Mouse (Mus musculus): ENCODE measurements around the gene Hoxd4. TPM values are rescaled to one million over a fixed set of nuclear protein-coding genes. Genes with fewer than 3 reads are reported as not detected.

The Hoxd4 gene
- total RNA-seq, 2 experiments from 2014 or later = 1.0 to 1.3 TPM

DNA sequence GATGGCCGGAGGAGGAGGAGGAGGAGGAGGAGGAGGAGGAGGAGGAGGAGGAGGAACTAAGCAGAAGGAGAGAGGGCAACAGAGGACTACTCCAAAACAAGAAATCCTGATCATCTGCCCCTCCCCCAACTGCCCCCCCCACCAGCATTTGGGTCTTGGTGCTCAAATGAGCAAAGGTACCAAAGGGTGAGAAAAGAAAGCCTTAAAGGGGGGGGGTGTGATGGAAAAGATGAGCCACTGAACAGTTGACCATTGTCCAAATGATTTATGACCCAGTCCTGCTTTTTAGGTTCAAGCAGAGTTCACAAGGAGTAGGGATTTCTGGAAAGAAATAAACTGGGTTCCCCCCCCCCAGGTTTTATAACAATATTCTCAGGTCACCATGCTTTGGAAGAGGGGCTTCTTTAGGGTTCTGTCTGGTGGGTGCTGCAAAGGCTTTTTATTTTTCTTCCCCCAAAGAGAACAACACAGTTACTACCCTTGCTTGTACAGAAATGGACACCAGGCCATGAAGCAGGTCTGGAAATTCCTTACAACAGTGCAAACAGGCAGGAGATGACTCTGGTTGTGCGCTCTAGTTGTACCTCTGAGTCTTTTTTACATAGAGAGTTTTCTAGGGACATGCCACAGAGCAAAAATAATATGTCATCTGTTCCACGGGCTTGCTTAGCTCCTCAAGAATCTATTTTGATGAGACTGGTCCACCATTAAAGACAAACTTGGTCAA is 29.7 kb downstream of the Hoxd4 start:
- no peak for DNase-seq (ENCODE audit: low spot score)

DNA sequence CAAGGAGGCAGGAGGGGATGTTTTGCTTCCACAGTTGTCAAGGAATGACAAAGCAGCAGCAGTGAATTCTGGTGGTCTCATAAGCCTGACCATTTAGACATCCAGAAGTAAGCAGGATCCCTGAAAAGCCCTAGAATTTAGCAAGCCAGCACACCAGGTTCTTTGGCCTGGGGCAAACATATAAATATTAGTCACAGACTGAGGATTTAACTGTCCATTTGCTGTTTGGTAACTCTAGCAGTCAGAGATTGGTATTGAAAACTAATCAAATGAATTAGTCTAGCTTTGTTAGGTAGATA is 30.2 kb downstream of the Hoxd4 start:
- DNase-seq (ENCODE audit: low spot score) = no peak

DNA sequence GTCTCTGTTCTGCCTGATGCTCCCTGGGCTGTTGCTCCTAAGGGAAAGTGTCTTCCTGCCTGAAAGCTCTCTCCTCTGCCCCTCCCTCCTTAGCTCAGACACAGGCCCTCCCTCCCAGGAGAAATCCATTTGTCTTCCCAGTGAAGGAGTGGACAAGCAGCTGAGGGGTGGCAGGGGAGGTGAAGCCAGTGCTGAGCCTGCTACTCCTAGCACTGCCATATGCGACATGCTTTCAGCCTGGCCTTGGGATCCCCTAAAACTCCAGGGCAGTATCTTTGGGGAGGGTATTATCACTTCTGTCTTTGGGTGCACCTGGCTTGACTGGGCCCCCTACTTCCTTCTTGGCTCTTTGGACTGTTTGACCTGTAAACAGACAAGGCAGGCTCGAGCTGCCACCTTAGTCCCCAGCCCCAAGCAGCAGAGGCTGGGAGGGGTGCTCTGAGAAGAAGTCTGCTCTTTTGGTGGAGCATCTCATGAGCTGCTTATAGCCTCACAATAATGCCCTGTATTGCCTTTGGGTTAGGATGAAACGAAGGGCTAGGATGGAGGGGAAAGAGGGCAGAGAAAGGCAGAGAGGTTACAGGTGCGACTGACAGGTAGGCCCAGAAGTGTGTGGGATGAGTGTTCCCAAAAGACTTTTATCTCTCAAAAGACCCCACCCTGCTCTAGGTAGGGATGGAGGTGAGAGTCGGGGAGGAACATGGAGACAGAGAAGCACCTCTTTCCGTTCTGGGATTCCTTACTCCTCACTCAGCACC is 34.0 kb downstream of the Hoxd4 start:
- no peak for DNase-seq (ENCODE audit: low spot score)

DNA sequence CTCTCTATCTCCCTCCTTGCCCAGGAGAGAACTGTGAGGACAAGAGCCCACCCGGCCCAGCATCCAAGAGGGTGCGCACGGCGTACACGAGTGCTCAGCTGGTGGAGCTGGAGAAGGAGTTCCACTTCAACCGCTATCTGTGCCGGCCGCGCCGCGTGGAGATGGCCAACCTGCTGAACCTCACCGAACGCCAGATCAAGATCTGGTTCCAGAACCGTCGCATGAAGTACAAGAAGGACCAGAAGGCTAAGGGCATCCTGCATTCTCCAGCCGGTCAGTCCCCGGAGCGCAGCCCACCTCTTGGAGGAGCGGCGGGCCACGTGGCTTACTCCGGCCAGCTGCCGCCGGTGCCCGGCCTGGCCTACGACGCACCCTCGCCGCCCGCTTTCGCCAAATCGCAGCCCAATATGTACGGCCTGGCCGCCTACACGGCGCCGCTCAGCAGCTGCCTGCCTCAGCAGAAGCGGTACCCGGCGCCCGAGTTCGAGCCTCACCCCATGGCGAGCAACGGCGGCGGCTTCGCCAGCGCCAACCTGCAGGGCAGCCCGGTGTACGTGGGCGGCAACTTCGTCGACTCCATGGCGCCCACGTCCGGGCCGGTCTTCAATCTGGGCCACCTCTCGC is 34.7 kb downstream of the Hoxd4 start:
- no peak for DNase-seq (ENCODE audit: low spot score)

- no peak for DNase-seq (ENCODE audit: low spot score)
Observed at GRCm38 (mm10) chr2:74747006-74747405, 35.3 kb downstream of the Hoxd4 start.

DNA sequence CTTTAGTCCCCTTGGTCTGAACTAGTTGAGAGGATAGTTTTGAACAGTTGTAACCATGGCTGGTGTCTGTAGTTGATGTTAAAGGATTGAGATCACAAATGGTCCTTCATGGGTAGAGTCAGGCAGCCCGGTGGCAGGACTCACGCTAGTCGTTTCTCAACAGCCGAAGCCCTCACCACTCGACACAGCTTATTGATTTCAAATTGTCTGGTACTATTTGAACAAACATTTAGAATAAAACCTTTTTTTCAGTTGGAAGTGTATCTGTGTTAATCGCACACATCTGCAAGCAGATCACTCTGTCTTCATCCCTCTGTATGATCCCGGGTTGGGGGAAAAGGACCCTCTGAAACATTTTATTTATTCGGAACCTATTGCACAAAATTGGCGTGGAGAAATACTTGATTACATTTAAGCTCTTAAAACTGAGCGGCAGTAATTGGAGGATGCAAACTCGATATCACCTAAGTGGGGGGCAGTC is 36.0 kb downstream of the Hoxd4 start:
- DNase-seq (ENCODE audit: low spot score) = no peak

GRCm38 (mm10) chr2:74748436-74748995 is 36.8 kb downstream of the Hoxd4 start:
- no peak for DNase-seq (ENCODE audit: low spot score)

DNA sequence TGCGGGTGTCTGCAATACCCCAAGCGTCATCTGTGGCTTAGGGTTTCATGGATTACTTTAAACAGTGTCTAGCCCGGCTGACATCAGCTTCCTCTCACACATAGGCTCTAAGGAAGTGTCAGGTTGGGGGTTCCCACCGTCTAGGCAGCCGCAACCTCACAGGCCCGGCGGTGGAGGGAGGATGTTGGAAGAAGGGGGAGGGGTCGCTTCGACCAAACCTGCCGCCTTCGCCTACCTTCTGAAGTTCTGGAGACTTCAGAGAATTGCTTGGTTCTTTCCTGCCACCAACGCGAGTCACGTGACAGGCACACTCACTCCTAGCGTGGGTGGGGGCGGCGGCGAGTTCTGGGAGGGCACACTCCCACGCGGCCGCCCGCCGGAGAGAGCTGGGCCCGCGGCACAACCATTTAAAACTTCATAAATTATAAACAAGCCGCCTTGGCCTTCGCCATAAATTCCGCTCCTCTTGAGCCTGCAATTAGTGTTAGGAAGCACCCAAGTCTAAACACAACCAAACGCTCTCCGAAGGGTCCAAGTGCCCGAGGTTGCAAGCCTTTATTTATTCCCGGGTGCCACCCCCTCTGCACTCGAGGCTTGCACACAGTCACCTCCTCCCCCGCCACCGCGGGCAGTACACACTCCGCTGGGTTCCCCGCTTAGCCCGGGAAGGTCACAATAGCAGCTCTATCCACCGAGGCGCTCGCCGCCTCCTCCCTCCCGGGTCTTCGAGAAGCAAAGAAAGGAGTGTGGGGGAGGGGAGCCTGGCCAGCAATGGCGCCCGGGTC is 37.8 kb downstream of the Hoxd4 start:
- DNase-seq (ENCODE audit: low spot score) = no peak

GRCm38 (mm10) chr2:74750731-74751250 is 39.1 kb downstream of the Hoxd4 start:
- no peak for DNase-seq (ENCODE audit: low spot score)

DNA sequence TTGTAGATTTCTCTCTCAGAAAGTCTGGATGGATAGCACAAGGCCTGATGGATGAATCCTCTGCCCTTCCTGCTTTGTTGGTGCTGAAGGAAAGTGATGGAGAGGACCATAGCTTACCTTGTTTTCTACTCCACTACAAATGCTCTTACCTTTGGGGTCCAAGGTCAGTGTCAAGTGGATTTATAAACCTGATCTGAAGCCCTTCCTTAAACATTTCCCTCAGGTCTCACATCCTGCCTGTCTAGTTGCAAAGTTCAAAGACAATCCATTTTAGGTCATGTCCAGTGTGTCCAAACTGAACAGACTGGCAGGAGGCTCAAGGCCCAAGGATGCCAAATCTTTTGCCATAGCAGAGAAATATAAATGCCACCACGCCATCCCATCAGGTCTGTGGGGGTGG is 40.1 kb downstream of the Hoxd4 start:
- DNase-seq (ENCODE audit: low spot score) = no peak

DNA sequence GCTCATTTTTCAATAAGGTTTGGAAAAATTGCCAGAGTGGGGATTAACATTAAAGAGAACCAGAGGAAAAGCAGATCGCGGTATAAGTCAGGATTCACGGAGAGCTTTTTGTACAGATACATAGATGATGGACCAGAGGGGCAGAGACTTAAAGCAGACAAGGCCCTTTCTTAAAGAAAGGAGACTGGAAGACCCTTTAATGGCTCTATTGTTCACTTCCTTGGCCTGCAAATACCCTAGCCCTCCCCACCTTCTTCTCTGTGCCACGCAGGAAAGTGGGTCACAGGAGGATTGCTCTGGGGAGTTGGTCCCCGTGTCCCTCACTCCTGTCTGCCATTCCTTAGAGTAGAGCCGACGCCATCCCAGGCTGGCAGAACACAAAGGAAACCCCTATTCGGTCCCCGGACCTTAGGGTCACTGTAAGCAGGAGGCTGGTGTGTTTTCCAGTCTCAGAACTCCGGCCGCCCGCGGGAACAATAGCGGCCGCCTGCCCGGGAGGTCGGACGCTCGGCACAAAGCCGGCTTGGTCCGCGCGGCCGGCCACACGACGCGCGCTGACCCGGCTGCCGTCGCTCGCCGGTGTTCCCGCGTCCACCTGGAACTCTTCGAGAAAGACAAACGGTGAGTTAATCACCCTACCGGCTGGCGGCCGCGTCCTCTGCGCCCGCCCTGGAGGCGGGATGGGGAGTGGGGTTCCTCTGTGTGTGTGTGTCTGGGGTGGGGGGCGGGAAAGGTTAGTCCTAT is 40.9 kb downstream of the Hoxd4 start:
- DNase-seq (ENCODE audit: low spot score) = no peak

- no peak for DNase-seq (ENCODE audit: low spot score)
Observed at GRCm38 (mm10) chr2:74753175-74753523, 41.4 kb downstream of the Hoxd4 start.

DNA sequence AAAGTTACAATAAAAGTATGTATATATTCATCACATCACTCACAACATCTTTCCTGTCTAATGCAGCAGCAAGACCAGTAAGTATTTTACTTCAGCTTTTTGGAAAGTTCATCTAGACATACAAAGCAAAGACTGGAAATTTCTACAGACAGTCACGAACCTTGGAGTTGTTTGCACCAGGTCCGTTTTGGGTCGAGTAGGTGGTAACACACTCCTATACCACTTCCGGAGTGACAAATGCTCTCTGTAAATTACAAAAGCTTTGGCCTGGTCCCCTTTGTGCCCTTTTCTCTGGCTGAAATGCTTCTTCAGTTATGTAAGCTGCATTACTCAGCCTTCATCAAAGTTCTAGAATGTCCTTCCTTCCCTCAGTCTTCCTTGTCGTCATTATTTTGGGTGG is 42.0 kb downstream of the Hoxd4 start:
- no peak for DNase-seq (ENCODE audit: low spot score)

DNA sequence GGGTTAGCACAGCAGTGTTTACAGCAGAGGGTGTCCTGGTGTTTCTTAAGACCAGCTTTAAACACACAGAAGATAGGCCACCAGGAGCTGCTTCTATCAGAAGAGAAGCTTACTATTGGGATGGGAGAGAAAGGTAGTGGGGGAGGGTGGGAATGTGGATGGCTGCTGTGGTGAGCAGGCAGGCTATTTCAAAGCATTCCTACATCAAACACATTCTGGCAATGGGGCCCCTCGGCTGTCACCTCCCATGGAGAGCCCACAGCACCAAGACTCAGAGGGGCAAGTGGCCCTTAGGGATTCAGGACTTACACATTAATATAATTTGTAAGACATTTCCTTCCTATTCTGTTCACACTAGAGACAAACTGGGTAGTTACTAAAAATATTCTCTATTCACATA is 48.4 kb downstream of the Hoxd4 start:
- DNase-seq (ENCODE audit: low spot score) = no peak

- DNase-seq (ENCODE audit: low spot score) = no peak
Observed at GRCm38 (mm10) chr2:74761941-74762340, 50.2 kb downstream of the Hoxd4 start.

DNA sequence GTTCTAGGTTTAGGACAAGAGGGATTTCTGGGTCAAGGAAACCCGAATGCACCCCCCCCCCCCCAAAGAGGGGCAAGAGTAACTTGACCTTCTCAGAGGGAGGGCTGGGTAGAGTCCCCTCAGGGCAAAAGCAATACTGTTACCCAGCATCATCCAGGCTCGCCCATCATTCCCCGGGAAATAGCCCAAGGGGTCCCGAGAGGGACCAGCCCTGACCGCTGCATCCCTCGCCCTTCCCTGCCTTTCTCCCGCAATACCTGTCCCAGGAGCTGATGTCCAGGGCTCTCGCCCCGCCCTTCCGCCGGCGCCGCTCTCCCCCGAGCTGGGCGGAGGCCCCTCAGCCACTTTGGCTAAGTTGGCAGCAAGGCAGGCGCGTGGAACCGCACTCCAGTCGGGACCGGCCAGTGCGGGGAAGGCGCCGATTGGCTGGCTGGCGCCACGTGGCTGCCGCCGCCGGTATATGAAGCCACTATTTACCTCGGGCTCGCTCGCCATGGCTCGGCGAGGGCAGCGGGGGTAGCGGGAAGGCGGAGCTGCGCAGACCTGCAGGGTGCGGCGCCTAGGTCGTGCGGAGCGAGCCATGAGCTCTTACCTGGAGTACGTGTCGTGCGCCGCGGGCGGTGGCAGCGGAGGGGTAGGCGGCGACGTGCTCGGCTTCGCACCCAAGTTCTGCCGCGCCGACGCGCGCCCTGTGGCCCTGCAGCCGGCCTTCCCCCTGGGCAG is 51.0 kb downstream of the Hoxd4 start, which contains the start of gene Hoxd1:
Hoxd1 (plus strand) TSS at position 459 of the 723 bp plus-strand sequence.
- DNase-seq (ENCODE audit: low spot score) = no peak

DNA sequence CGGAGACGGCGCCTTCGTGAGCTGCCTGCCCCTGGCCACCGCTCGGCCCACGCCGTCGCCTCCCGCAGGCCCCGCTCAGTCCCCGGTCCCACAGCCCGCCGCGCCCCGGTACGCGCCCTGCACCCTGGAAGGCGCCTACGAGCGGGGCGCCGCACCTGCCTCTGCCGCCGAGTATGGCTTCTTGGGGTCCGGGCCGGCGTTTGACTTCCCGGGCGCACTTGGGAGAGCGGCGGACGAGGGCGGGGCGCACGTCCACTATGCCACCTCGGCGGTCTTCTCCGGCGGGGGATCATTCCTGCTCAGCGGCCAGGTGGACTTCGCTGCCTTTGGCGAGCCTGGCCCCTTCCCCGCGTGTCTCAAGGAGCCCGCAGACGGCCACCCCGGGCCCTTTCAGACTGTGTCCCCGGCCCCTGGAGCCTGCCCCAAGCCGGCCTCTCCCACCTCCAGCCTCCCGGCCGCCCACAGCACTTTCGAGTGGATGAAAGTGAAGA is 51.6 kb downstream of the Hoxd4 start:
- no peak for DNase-seq (ENCODE audit: low spot score)

DNA sequence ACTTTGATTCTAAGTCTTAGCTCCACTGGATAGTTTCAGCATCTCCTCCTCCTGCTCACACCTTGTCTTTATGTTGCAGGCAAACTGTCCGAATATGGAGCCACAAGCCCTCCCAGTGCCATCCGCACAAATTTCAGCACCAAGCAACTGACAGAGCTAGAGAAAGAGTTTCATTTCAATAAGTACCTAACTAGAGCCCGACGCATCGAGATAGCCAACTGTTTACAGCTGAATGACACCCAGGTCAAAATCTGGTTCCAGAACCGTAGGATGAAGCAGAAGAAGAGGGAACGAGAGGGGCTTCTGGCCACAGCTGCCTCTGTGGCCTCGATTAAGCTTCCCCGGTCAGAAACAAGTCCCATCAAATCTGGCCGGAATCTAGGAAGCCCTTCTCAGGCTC is 52.2 kb downstream of the Hoxd4 start:
- no peak for DNase-seq (ENCODE audit: low spot score)

DNA sequence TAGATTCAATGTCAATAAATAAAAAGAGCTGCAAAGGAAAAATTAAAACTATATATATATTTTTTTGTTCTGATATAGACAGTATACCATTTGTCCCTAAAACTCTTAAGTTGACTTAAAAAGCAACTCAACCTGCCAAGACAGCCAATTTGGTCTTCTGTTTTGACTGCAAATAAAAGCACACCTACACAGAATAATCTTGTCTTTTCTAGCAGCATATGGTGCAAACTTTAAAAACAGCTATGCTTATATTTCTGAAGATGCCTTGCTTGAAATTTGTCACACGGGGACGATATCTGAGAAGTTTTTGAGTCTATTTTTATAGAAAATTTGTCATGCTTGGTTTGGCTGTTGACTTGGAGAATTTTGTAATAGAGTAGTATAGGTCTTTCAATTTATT is 62.6 kb downstream of the Hoxd4 start:
- DNase-seq (ENCODE audit: low spot score) = no peak

Measured in gastrocnemius, adult 18-20 months (tissue).